Mouse (Mus musculus): ENCODE measurements around the gene Rab39. TPM values are rescaled to one million over a fixed set of nuclear protein-coding genes. Genes with fewer than 3 reads are reported as not detected.

The Rab39 gene
- total RNA-seq, 2 experiments from 2014 or later: 0.11 TPM; not detected in 1

GRCm38 (mm10) chr9:53673571-53673970 lies 32.5 kb downstream of the Rab39 start:
- peak; percentile 81 for DNase-seq
- H3K27ac ChIP-seq: peak overlapping the region; percentile 24; the same call in 1 of the 2 replicates
- peak; percentile 88 for TF ChIP-seq CTCF (IDR thresholded peaks at IDR 0.05)
- intact Hi-C loops (cut with DNase I): no loop called here
- no peak overlapping the region for H3K4me3 ChIP-seq

DNA sequence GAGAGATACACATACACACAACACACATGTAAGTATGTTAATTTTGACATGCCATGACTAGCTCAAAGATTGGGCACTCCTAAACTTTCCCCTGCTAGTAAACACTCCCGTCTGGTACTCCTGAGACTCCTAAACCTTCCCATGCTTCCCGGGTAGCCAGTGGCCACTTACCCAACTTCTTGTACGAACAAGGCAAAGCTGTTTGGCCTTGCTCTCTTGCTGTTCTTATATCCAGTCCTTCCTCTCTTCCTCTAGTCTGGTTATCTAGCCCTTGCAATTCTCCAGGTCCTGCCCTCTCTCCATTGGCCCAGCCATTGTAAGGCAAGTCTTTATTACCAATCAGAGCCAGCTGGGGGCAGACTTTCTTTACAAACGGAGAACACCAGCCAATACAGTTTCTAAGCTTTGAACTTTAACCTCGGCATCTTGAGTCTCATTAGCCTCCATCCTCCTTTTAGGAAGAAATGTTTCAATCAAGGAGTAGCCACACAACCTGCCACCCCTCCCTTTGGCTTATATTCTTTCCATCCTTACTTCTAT lies 36.3 kb downstream of the Rab39 start, which contains the start of gene Cul5:
Gene Cul5 (minus strand): TSS at position 335 of the 540 bp plus-strand sequence.
- Histone ChIP-seq H3K27ac (no peak within 1 kb of the TSS), H3K4me3 (no peak within 1 kb of the TSS)
- intact Hi-C loops (cut with DNase I): loop anchor here (5.0 to 10.0 kb wide), 2 partner anchors 57 to 425 kb away; partner anchors contain the start of genes Acat1 and Ddx10
- no peak for DNase-seq
- peak; percentile 22; the same call in 1 of the 2 replicates for TF ChIP-seq CTCF (IDR thresholded peaks at IDR 0.05)

DNA sequence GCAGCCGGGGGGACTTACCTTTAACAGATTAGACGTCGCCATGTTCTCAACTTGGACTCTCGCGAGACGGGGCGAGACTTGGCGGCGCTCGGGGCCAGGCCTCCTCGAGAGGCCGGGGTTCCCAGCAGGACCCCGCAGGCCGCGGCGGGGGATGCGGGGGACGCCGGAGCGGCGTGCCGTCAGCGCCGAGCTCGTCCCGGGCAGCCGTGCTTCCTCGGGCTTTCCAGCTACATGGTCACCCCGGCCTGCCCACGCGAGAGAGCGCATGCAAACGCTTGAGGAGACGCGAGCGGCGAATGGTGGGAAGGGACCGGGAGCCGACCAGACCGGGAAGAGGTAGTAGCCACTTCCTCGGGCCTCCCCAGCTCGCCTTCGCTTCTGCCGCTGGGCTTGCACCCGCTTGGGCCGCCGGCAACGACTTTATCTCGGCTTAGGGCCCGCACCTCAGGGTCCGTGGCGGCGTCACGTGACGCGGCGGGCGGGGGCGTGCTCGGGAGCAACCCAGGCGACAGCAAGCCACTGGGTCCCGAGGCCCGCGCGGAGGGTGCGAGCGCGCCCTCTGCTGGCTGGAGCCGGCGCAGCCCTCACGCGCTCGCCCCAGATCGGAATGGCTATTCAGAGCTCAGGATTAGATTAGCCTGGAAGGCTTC lies 38.9 kb downstream of the Rab39 start:
- intact Hi-C loops (cut with DNase I): loop anchor here (2.0 to 10.0 kb wide), 3 partner anchors 55 to 422 kb away; partner anchors contain the start of genes Acat1 and Ddx10
- DNase-seq: peak; percentile 98
- TF ChIP-seq CTCF (IDR thresholded peaks at IDR 0.05): no peak; the same call in 1 of the 2 replicates
- peak overlapping the region; percentile 100 for H3K27ac ChIP-seq
- H3K4me3 ChIP-seq: peak overlapping the region; percentile 81

- no peak for TF ChIP-seq CTCF (IDR thresholded peaks at IDR 0.05)
- DNase-seq: no peak
- peak overlapping the region; percentile 81 for H3K4me3 ChIP-seq
- intact Hi-C loops (cut with DNase I): loop anchor here (2.0 to 10.0 kb wide), 3 partner anchors 54 to 422 kb away; partner anchors contain the start of genes Acat1 and Ddx10
- peak overlapping the region; percentile 100 for H3K27ac ChIP-seq
These were observed 39.4 kb downstream of the Rab39 start for GRCm38 (mm10) chr9:53666665-53667019.

- no peak overlapping the region for H3K27ac ChIP-seq
- no peak for TF ChIP-seq CTCF (IDR thresholded peaks at IDR 0.05)
- H3K4me3 ChIP-seq: peak overlapping the region; percentile 81
- DNase-seq: no peak
- intact Hi-C loops (cut with DNase I): loop anchor here (5.0 to 10.0 kb wide), 2 partner anchors 53 to 421 kb away; partner anchors contain the start of genes Acat1 and Ddx10
These were observed 40.6 kb downstream of the Rab39 start for GRCm38 (mm10) chr9:53665428-53665827.

DNA sequence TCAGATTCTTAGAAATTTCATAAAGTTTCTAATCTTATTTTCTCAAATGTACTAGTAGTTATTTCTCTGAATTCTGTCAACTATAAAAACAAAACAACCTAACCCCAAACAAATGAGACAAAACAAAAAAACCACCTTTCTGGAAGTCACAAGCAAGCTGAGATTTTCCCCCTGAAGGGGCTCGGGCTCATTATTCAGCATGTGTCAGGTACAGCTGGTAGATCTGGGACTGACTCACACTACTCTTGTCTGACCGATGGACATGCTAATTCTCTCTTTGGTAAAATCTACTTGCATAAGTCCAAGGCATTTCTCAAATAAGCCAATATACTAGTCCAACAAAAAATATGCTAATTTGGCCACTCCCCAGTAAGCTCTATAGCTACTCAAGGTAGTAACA lies 41.2 kb downstream of the Rab39 start:
- no peak overlapping the region for H3K4me3 ChIP-seq
- TF ChIP-seq CTCF (IDR thresholded peaks at IDR 0.05): no peak
- intact Hi-C loops (cut with DNase I): loop anchor here (5.0 to 10.0 kb wide), 2 partner anchors 53 to 420 kb away; partner anchors contain the start of genes Acat1 and Ddx10
- DNase-seq: no peak
- H3K27ac ChIP-seq: no peak overlapping the region

DNA sequence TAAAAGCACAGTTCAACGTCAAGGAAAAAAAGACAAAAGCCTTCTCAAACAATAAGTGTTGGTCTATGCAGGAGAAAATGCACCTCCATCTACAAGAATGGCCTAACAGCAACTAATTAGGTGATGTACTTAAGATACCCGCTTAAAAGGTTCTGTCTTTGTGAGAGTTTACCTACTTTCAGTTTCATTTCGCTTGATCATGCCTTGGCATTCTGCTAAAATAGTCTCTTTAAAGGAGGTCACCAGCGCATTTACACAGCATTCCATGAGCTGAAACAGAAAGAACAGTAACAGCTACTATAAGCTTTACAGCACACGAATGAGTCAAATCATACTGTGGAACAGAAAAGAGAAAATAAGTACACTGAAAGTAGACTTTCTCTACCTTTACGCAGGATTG lies 71.2 kb downstream of the Rab39 start:
- Histone ChIP-seq H3K27ac (no peak overlapping the region), H3K4me3 (no peak overlapping the region)
- no peak for TF ChIP-seq CTCF (IDR thresholded peaks at IDR 0.05)
- DNase-seq: no peak
- intact Hi-C loops (cut with DNase I): no loop called here

Other genes with a start within 250 kb of the Rab39 start
- 1 to 10 TPM; 5.7 to 6.7 TPM for gene Atm, start 169.5 kb downstream of the Rab39 start, total RNA-seq (2021)
- 1 to 10 TPM; 4.7 to 4.9 TPM for gene Npat, start 169.2 kb downstream of the Rab39 start, total RNA-seq (2021)
- 100 to 1,000 TPM; 116 to 180 TPM for gene Acat1, start 95.8 kb downstream of the Rab39 start, total RNA-seq (2021)
- 10 to 100 TPM; 77.2 to 80.3 TPM for gene Cul5, start 36.2 kb downstream of the Rab39 start, total RNA-seq (2021)
- gene Slc35f2, start 65.3 kb upstream of the Rab39 start, total RNA-seq (2021): not detected
- gene Sln, start 143.9 kb upstream of the Rab39 start, total RNA-seq (2021): under 1 TPM; 0.50 to 0.54 TPM

Data from gastrocnemius, adult 2 months (tissue).